Mouse (Mus musculus) T-helper 2 cell (primary cell): ENCODE measurements around the gene Ntm.

ENCODE experiments used
- in situ Hi-C: fragments of 300-600 bp; cut with MboI, MseI; formaldehyde crosslinking; loops from one replicate; pipeline ENCODE4 v1.15.1; 2025; ENCODE audit warnings: high pct_unique_total_duplicates

Ntm gene

DNA sequence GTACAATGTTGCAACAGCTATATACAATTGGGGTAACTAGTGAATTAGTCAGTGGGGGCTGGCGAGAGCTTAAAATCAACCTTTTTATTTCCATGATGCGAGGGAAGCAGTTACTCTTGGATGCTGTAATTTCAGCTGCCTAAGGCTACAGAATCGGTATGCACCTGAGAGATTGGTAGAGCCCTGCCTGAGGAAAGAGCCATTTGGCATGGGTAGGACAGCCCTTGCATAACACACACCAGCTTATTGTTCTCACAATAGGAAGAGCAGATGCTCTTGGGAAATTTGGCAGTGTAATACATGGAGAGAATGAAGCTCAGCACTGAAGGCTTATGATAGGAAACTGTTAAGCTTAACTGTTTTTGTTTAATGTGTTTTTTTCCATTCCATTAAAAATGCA is 621.6 kb downstream of the Ntm start:
- in situ Hi-C loops: no loop called here

GRCm38 (mm10) chr9:29335671-29336070 is 627.3 kb downstream of the Ntm start:
- in situ Hi-C loops: no loop called here

DNA sequence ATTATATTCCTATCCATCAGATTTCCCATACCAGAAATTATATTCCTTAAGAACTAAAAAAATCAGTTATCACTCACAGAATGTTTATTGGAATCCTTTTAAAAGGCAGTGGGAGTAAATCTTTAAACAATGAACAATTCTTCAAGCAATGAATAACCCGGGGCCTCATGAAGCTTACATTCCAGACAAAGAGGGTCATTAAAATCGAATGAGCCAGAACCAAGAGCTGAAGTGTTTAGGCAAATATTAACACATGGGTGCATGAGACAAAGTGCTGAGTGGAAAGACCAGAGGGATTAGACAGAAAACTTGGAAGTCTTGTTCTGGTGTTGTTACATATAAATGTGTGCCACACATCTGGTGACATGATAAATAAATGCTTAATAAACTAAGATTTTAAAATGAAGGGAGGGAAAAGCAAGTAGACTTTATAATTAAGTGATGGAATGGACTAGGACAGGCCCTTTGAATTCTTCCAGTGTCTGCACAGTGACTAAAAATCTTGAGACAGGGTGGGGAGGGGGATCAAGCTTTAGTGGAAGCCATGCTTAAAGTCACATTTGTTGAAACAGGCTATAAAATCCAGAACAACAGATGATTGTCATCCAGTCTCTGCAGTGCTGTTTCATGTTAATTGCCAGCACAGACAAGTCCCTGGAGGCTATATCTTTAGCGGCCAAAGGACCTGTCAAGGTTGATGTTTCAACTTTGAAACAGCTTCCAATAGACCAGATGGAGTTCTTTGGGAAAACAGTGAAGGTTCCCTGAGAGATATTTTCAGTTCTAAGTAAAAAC is 630.4 kb downstream of the Ntm start:
- in situ Hi-C loops: no loop called here

DNA sequence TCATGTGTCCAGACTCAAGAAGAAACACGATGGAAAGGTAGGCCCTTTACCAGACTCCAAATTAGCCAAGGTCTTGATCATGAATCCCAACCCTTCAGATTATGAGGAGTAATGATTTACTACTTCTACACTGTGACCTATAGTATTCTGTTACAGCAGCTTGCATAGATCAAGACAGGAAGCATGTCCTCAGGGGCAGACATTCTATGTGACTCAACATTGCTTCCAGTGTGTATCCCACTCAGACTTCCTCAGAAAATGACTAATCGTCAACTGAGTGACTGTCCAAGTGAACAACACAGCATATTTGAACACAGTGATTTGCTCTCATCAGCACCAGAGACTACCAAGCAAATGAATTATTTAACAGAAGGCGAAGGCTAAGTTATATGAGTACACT is 632.5 kb downstream of the Ntm start:
- in situ Hi-C loops: no loop called here

- in situ Hi-C loops: no loop called here
Observed at GRCm38 (mm10) chr9:29326283-29326682, 636.7 kb downstream of the Ntm start.

GRCm38 (mm10) chr9:29325137-29325536 is 637.8 kb downstream of the Ntm start:
- in situ Hi-C loops: no loop called here

DNA sequence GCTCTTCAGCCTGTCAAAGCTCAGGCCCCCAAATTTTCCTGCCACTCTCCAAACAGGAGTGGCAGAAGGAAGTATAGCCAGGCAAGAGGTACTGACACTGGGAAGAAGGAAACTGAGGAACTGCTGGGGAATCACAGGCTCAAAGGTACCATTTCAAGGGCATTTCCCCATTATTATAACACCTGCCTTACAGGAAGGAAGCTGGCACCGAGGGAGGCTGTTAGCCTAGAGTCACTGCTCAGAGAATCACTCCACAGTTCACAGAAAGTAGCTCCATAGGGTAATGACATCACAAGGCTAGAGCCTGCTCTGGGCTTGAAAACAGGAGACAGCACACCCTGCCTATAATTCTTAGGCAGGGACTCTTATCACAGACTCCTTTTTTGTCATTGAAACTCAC is 643.7 kb downstream of the Ntm start:
- in situ Hi-C loops: no loop called here

DNA sequence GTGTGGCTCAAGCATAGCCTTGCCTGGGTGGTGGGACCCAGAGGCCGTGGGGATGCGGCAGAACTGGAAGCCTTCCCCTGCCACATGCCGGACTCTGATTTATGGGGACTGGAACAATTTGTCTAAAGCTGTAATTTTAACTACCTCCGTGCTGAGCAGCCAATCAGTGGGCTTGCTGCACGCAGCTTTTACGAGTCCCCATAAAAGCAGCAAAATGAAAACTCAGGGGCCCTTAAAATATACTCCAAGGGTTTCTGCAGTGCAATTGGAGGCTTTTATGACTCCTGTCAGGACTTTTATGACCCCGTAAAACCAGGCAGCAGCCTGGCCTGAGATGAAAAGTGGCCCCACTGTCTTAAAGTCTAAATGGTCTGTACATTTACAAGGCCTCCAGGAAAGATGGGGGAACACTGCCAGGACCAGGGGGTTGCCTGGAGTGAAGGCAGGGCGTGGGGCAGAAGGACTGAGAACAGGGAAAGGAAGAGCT is 644.2 kb downstream of the Ntm start:
- in situ Hi-C loops: no loop called here

- in situ Hi-C loops: no loop called here
Observed at GRCm38 (mm10) chr9:29317623-29318022, 645.3 kb downstream of the Ntm start.

- in situ Hi-C loops: no loop called here
Observed at GRCm38 (mm10) chr9:29315842-29316241, 647.1 kb downstream of the Ntm start.

DNA sequence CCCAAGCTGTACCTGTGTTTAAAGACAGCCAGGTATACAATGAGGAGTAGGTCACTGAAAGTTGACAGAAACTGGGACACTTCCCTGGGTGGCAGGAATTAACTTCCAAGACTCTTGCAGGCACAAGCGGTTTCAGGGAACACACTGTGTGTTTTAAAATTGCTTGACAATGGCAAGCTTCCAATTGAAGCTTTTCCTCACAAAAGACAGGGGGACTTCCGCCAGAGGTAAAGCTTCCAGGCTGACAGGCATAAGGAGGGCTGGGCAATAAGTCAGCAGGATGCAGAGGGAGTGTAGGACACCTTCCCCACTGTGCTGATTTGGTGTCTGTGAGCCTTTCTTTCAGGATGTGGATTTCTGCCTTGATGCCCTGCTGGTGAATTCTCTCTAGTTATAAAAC is 656.0 kb downstream of the Ntm start:
- in situ Hi-C loops: no loop called here

DNA sequence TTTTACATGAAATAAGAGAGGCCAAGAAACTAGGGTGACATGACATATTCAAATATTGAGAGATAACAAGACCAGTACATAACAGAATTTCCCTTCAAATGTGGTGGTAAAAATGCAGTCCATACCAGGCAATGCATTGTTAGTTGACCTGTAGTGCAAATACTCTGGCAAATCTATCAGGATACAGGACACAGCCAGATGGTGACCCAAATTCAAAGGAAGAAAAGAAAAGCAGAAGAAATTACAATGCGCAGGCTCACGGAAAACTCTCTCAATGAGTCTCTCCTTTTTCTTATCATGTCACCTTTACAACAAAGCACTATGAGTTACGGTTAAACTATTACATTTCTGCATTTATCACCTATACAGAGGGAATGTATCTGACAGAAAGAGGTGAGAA is 664.6 kb downstream of the Ntm start:
- in situ Hi-C loops: no loop called here

DNA sequence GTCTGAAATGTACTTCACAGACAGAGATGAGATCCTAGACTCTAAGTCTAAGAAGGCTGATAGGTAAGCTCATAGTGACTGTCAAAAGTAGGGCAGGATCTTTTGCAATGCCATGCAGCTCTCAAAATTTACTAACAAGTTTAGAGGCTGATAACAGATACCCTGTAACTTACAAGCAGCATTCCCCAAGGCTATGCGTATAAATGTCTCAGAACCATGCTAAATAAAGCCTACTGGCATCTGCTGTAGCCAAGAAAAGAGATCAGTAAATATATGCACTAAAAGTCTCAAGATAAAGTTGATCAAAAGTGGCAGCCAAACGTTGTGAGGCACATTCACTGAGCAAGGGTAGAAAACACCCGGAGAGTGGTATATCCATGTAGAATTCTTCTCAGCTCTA is 666.2 kb downstream of the Ntm start:
- in situ Hi-C loops: no loop called here

DNA sequence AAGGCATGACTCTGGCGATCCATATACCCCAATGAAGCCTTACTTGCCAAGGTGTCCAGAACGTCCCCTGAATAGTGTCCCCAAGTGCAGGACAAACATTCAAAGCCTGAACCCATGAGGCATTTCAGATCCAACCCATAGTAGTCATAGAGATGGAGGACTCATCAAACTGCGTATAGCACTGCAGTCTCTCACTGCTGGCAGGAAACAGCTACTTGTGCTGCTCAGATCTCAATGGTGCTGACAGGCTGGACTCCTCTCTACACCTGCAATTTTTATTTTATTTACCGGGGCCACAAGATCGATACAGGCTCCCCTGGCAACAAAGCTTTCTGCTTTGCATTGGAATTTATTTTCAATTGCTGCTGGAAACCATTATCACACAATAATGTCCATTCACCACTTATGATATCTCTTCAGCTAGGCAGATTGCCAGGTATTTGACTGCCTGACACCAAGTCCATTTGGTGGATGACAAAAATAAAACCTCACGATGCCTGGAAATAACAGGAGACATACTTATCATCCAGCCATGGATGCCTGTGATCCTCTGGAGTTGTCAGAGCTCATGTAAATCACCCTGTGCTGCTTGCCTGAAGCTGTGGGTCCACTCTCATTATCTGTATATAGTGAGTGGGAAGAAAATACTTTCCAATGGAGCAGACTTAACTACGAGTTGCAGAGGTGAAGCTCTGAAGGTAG is 674.8 kb downstream of the Ntm start:
- in situ Hi-C loops: no loop called here

DNA sequence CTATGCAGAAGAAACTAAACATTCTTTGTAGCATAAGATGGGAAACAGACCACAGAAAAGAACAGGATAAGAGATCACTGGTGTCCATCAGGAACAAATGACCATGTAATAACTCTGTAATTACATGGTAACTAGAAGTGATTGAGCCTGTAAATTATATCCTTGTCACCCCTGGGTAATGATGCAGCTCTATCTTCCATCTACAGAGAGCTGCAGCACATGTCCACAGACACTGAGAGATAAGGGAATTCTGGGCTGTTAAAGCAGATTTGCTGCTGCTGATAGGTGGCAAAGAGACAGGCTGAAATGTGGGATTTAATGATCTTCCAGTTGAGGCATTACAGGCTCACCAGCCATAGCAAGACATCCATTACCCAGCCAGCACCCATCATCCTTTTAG is 677.8 kb downstream of the Ntm start:
- in situ Hi-C loops: no loop called here

GRCm38 (mm10) chr9:29272861-29273260 is 690.1 kb downstream of the Ntm start:
- in situ Hi-C loops: no loop called here

DNA sequence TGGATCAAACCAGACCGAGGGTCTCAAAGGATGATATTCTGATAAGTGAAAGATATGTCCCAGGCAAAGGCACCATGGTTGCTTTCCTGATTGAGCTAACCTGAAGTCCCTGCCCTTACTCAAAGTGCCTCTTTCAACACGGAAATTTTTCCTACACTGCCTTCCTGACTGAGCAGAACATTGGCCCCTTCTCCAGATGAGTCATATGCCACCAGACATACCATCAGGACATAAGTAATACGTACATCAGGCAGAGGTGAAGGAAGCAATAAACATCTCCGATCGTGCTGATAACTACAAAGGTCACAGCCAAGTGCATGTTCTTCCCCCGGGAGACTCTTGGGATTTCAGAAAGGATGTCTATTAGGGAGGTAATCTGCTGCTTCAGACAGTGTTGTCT is 693.0 kb downstream of the Ntm start:
- in situ Hi-C loops: no loop called here

DNA sequence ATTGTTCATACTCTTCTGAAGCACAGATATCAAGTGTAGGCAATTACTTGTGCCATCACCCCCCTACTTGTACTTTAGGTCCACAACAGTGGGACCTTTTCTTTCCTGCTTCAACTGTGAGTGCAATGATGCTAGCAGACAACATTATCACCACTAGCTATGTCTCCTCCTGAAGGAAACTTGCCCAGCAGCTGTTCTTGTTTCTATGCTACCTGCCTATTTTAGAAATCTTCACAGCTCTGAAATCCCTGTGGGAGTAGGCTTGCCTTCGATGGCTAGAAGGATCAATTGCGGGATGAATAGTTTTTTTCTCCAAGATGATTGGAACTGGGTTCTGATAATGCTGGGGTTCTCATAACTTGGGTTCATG is 693.7 kb downstream of the Ntm start:
- in situ Hi-C loops: no loop called here

GRCm38 (mm10) chr9:29268583-29269276 is 694.2 kb downstream of the Ntm start:
- in situ Hi-C loops: no loop called here

GRCm38 (mm10) chr9:29267663-29268062 is 695.3 kb downstream of the Ntm start:
- in situ Hi-C loops: no loop called here

- in situ Hi-C loops: no loop called here
Observed at GRCm38 (mm10) chr9:29265177-29265576, 697.8 kb downstream of the Ntm start.

DNA sequence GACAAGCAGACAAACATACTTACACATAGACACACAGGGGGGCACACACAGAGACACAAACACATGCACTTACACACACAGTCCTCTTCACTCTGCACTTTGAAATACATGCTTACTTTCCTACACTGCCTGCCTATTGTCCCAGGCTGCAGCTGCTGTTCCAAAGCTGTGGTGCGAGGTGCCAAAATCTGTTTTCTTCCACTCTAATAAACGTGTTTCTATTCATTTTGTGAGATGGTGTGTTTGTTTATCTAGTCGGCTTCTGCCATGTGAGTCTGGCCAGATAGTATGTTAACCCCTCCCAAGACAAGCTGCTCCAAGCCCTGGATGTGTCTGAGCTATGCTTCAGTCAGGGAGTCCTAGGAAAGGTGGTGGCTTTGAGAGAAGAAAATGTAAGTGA is 700.1 kb downstream of the Ntm start:
- in situ Hi-C loops: no loop called here

- in situ Hi-C loops: no loop called here
Observed at GRCm38 (mm10) chr9:29252866-29253265, 710.1 kb downstream of the Ntm start.
